Mouse (Mus musculus) embryonic facial prominence, embryonic 15.5 days (tissue): ENCODE data around the gene Ttll5. TPM values are rescaled to one million over a fixed set of nuclear protein-coding genes. Genes with fewer than 3 reads are reported as not detected.

Experiments
- ATAC-seq: fragments of 200-750 bp; cut with Nextera tagmentation; 2 replicates; pipeline ENCODE4 v1.8.0; 2017; ENCODE audit warnings: low read depth, moderate TSS enrichment; ENCODE audit not compliant: insufficient number of reproducible peaks, low FRiP score, low TSS enrichment
- H3K27ac ChIP-seq: fragments of 300-500 bp; sonication (generic); replicated peaks from 2 replicates; pipeline ENCODE4 v1.5.1; 2015; ENCODE audit warnings: mild to moderate bottlenecking, inconsistent platforms
- H3K27me3 ChIP-seq: fragments of 300-500 bp; sonication (generic); 2 replicates; pipeline ENCODE4 v1.6.1; 2015; ENCODE audit warnings: inconsistent platforms
- H3K36me3 ChIP-seq: fragments of 300-500 bp; sonication (generic); 2 replicates; pipeline ENCODE4 v1.6.1; 2015; ENCODE audit warnings: mild to moderate bottlenecking, inconsistent platforms
- H3K4me1 ChIP-seq: fragments of 300-500 bp; sonication (generic); 2 replicates; pipeline ENCODE4 v1.6.1; 2015; ENCODE audit warnings: inconsistent platforms
- H3K4me2 ChIP-seq: fragments of 300-500 bp; sonication (generic); replicated peaks from 2 replicates; pipeline ENCODE4 v1.6.1; 2015; ENCODE audit warnings: mild to moderate bottlenecking, inconsistent platforms
- H3K4me3 ChIP-seq: fragments of 300-500 bp; sonication (generic); replicated peaks from 2 replicates; pipeline ENCODE4 v1.5.1; 2015; ENCODE audit warnings: mild to moderate bottlenecking, inconsistent platforms
- H3K9ac ChIP-seq: fragments of 300-500 bp; sonication (generic); 2 replicates; pipeline ENCODE4 v1.6.1; 2015; ENCODE audit warnings: inconsistent platforms
- H3K9me3 ChIP-seq: fragments of 300-500 bp; sonication (generic); replicated peaks from 2 replicates; pipeline ENCODE4 v1.6.1; 2016; ENCODE audit warnings: inconsistent platforms
- WGBS: fragments of 180-500 bp; shearing (Covaris S2); methylation state at CpG from one replicate; pipeline ENCODE4 v1.1.7; 2015; 5-methylcytosine and 5-hydroxymethylcytosine counted together
- polyA plus RNA-seq: library from polyadenylated mRNA; unstranded; fragments of >200 nt; fragmentation: Nextera tagmentation; extraction: Ambion mirVana; gene quantifications from 2 replicates; pipeline ENCODE4 v1.2.1, GENCODE M21; 2015

Gene Ttll5
- polyA plus RNA-seq, 1 experiment from 2014 or later = 13.6 TPM

DNA sequence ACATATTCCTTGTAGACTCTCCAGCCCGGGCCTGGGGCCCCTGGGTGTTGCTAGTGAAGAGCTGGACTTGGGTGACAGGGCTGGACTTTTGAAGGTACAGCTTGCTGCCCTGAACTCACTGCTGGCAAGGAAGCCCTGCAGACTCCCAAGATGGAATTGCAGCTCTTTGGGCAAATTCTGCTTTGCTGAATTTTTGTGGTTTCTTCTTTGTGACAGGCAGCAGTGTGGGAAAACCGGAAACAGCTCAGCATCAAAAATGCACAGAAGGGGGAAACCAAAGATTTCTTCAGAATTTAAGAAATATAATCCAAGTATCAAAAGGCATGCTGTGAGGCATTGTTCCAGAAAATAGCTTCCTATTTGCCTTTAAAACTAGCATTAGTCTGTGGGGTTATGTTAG lies 189.7 kb downstream of the Ttll5 start:
- no peaks in the 10 kb centered on the region for H3K9me3 ChIP-seq
- ATAC-seq = no peak
- H3K4me3 ChIP-seq = no peak overlapping the region
- no peaks in the 10 kb centered on the region for H3K36me3 ChIP-seq
- 39% methylated on average over 2 of the region's 2 CpGs for WGBS
- H3K27ac ChIP-seq = peak overlapping the region; percentile 61; the same call in 1 of the 2 replicates
- H3K4me1 ChIP-seq = peaks cover 39% of the 10 kb centered on the region
- no peaks in the 10 kb centered on the region for H3K27me3 ChIP-seq
- H3K4me2 ChIP-seq = no peak overlapping the region
- no peak overlapping the region for H3K9ac ChIP-seq

DNA sequence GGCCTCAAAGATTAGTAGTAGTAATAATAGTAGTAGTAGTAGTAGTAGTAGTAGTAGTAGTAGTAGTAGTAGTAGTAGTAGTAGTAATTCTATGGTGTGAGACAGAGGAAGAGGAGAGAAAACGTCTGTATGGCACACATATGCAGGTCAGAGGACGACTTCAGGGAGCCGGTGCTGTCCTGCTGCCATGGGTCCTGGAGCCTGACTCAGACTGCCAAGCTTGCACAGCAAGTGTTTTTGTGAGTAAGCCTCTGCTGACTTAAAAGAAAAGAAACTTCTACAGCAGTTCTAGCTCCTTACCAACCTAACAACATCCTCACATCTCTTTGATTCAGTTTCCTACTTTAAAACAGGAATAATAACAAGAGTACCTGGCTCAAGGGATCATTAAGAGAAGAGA lies 190.2 kb downstream of the Ttll5 start:
- Histone ChIP-seq H3K9ac (no peak overlapping the region), H3K27ac (no peak overlapping the region), H3K9me3 (no peaks in the 10 kb centered on the region), H3K4me3 (no peak overlapping the region), H3K36me3 (no peaks in the 10 kb centered on the region), H3K4me1 (peaks cover 39% of the 10 kb centered on the region), H3K4me2 (no peak overlapping the region), H3K27me3 (no peaks in the 10 kb centered on the region)
- WGBS = 70% methylated on average over 3 of the region's 3 CpGs
- ATAC-seq = no peak

DNA sequence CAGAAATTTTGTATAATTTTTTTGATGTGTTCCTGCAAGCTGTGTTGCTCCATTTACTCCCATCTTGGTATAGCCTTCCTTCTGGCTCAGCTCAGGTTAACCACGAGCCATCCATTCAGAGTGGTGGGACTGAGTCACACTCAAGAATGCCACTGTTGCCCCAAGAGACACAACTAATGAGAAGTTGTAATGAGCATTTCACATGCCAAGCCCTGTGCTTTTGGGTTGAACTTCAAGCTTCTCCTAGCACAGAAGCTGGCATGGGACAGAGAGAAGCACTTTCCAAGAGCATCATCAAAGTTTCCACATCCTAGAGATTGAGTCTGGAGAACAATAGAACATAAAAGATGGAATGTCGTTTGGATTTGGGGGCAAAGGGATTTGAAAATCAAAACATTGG lies 190.7 kb downstream of the Ttll5 start:
- peaks cover 38% of the 10 kb centered on the region for H3K4me1 ChIP-seq
- H3K27ac ChIP-seq = no peak overlapping the region
- H3K9ac ChIP-seq = no peak overlapping the region
- H3K9me3 ChIP-seq = no peaks in the 10 kb centered on the region
- no peaks in the 10 kb centered on the region for H3K36me3 ChIP-seq
- ATAC-seq = no peak
- no peak overlapping the region for H3K4me2 ChIP-seq
- WGBS = 55% methylated on average over 2 of the region's 2 CpGs
- H3K4me3 ChIP-seq = no peak overlapping the region
- no peaks in the 10 kb centered on the region for H3K27me3 ChIP-seq

DNA sequence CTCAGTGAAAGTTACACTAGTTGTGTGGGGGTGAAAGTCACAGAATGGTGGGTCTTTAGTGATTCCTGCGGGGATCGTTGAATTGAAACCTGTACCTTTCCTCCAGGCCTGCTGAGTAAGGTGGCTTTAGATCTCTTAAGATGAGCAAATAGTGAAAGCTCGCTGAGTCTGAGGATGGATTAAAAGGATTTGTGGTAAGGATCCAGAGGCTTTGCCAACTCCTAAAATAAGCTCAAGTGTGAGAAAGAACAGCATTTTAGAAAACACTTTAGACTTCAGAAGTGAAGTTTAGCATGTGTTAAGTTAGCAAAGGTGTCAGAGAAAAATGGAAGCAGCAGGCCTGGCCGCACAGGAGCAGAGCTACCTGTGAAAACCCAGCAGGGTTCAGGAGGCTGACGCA lies 192.9 kb downstream of the Ttll5 start:
- H3K4me1 ChIP-seq = peaks cover 37% of the 10 kb centered on the region
- H3K4me2 ChIP-seq = no peak overlapping the region
- 66% methylated on average over 5 of the region's 5 CpGs for WGBS
- H3K4me3 ChIP-seq = no peak overlapping the region
- no peaks in the 10 kb centered on the region for H3K36me3 ChIP-seq
- H3K9ac ChIP-seq = no peak overlapping the region
- no peaks in the 10 kb centered on the region for H3K27me3 ChIP-seq
- H3K9me3 ChIP-seq = no peaks in the 10 kb centered on the region
- no peak for ATAC-seq
- H3K27ac ChIP-seq = no peak overlapping the region

DNA sequence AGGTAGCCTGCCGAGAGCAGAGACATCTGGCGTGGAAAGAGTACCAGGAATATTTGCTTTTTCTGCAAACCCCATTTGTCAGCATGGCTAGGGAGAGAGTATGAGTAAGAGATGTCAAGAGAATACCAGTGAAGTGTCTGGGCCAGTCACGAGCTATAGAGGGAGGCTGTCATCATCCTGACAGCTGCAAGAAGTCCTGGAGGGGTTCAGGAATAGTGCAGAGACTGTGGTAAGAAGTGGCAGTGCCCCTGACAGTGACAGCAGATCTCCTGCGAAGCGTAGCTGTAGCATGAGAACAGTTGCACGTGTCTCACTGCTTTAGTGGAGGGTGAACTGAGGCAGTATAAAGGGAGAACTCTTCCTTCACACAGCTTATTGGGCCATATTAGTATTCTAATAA lies 197.1 kb downstream of the Ttll5 start:
- Histone ChIP-seq H3K9me3 (no peaks in the 10 kb centered on the region), H3K27ac (peak overlapping the region; percentile 73; the same call in 1 of the 2 replicates), H3K4me3 (no peak overlapping the region), H3K9ac (no peak overlapping the region), H3K27me3 (no peaks in the 10 kb centered on the region), H3K4me1 (peaks cover 29% of the 10 kb centered on the region), H3K4me2 (no peak overlapping the region), H3K36me3 (0 out of 2 replicates have a peak, but pooled peaks cover 3% of the 10 kb centered on the region)
- 63% methylated on average over 6 of the region's 6 CpGs for WGBS
- 0 out of 2 replicates have a peak, but pooled peaks have one; percentile 34 for ATAC-seq

DNA sequence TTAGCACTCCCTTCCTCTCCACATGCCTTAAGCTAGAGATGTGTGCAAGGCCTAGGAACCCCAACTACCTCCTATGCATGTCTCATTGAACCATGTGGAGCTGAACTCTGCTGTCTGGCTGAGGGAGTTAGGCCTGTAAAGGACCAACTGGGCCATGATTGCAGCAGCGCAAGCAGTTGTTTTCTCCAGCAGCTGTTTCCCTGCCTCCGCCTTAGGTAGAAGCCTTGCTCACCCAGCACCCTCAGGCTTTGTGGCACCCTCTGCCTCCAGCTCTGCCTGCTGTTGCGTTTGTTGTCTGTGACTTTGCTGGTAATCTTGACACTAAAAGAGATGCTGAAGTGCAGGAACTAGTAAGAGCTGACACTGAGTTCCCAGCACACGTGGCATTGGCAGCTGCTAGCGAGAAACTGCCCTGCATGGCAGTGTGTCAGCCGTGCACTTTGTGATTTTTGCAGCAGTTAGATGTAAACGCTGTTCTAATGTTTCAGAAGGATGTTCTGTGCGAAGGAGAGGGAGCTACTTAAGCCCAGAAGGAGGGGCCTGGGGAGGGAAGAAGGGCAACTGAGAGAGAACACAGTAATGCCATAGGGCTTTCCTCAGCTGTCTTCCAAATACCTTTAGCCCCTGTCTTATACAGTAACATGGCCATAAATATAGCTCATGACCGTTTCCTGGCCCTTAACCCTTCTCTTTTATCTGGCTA lies 198.0 kb downstream of the Ttll5 start:
- 0 out of 2 replicates have a peak, but pooled peaks cover 3% of the 10 kb centered on the region for H3K36me3 ChIP-seq
- H3K9ac ChIP-seq = no peak overlapping the region
- peak; percentile 54; the same call in 1 of the 2 replicates for ATAC-seq
- no peaks in the 10 kb centered on the region for H3K27me3 ChIP-seq
- no peak overlapping the region for H3K4me2 ChIP-seq
- H3K27ac ChIP-seq = peak overlapping the region; percentile 73
- no peak overlapping the region for H3K4me3 ChIP-seq
- H3K4me1 ChIP-seq = peaks cover 33% of the 10 kb centered on the region
- H3K9me3 ChIP-seq = no peaks in the 10 kb centered on the region
- WGBS = 48% methylated on average over 9 of the region's 9 CpGs

DNA sequence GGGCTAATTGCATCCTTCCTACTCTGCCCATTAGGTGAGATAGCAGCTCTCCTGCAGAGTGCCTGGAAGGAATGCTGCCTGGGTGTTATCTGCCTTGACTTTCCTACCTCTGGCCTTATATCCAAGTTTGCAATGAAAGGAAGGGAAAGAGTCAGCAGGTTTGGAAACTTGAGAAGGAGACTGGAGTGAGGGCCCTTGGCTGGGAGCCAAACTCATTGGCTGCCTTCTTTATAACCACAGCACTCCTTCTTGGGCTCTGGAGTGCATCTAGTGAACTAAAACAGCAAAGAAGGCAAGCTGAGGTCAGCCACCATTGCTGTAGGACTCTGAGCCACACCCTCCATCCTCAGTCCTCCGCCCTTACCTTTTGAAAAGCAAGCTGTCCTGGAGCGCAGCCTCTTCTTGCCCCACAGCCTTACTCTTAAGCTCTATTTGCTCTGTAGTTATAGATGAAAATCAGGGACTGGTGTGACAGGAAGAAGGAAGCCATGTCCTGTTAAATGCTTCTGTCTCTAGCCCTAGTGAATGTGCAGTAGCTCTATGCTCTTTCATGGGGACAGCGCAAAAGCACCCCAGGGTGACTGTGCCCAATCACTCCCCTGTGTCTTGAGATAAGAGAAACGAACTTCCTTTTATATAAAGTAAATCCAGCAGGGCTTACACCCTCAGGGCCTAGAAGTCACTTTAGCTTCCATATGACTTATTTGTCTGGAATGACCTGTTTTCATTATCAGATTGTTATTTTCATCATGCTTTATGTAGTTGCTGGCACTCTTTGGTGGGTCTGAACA lies 198.8 kb downstream of the Ttll5 start:
- Histone ChIP-seq H3K27me3 (no peaks in the 10 kb centered on the region), H3K36me3 (0 out of 2 replicates have a peak, but pooled peaks cover 3% of the 10 kb centered on the region), H3K4me2 (no peak overlapping the region), H3K4me1 (peaks cover 34% of the 10 kb centered on the region), H3K27ac (peak overlapping the region; percentile 73), H3K9ac (no peak overlapping the region), H3K9me3 (no peaks in the 10 kb centered on the region), H3K4me3 (no peak overlapping the region)
- WGBS = 68% methylated on average over 4 of the region's 4 CpGs
- ATAC-seq = 0 out of 2 replicates have a peak, but pooled peaks have one; percentile 13

- H3K4me1 ChIP-seq = peaks cover 34% of the 10 kb centered on the region
- H3K27me3 ChIP-seq = no peaks in the 10 kb centered on the region
- no peak overlapping the region for H3K4me3 ChIP-seq
- 0 out of 2 replicates have a peak, but pooled peaks cover 3% of the 10 kb centered on the region for H3K36me3 ChIP-seq
- H3K4me2 ChIP-seq = no peak overlapping the region
- 54% methylated on average over 4 of the region's 4 CpGs for WGBS
- H3K9ac ChIP-seq = no peak overlapping the region
- no peaks in the 10 kb centered on the region for H3K9me3 ChIP-seq
- no peak overlapping the region for H3K27ac ChIP-seq
- ATAC-seq = no peak
Measured at GRCm38 (mm10) chr12:86024426-86024825, 200.0 kb downstream of the Ttll5 start.

- Histone ChIP-seq H3K9me3 (no peaks in the 10 kb centered on the region), H3K9ac (no peak overlapping the region), H3K36me3 (0 out of 2 replicates have a peak, but pooled peaks cover 3% of the 10 kb centered on the region), H3K27me3 (no peaks in the 10 kb centered on the region), H3K4me3 (no peak overlapping the region), H3K4me2 (no peak overlapping the region), H3K4me1 (peaks cover 34% of the 10 kb centered on the region), H3K27ac (no peak overlapping the region)
- 87% methylated on average over 6 of the region's 6 CpGs for WGBS
- ATAC-seq = no peak
Measured at GRCm38 (mm10) chr12:86025480-86025879, 201.0 kb downstream of the Ttll5 start.

GRCm38 (mm10) chr12:86027000-86027399 lies 202.5 kb downstream of the Ttll5 start:
- H3K4me1 ChIP-seq = peaks cover 27% of the 10 kb centered on the region
- no peak overlapping the region for H3K9ac ChIP-seq
- H3K9me3 ChIP-seq = no peaks in the 10 kb centered on the region
- 49% methylated on average over 5 of the region's 5 CpGs for WGBS
- 0 out of 2 replicates have a peak, but pooled peaks cover 3% of the 10 kb centered on the region for H3K36me3 ChIP-seq
- ATAC-seq = peak; percentile 16; the same call in 1 of the 2 replicates
- no peak overlapping the region for H3K4me3 ChIP-seq
- H3K4me2 ChIP-seq = no peak overlapping the region
- no peaks in the 10 kb centered on the region for H3K27me3 ChIP-seq
- H3K27ac ChIP-seq = no peak overlapping the region

GRCm38 (mm10) chr12:86027747-86028146 lies 203.3 kb downstream of the Ttll5 start:
- no peak for ATAC-seq
- Histone ChIP-seq H3K27ac (no peak overlapping the region), H3K4me3 (no peak overlapping the region), H3K27me3 (no peaks in the 10 kb centered on the region), H3K9ac (no peak overlapping the region), H3K9me3 (no peaks in the 10 kb centered on the region), H3K36me3 (0 out of 2 replicates have a peak, but pooled peaks cover 3% of the 10 kb centered on the region), H3K4me1 (peaks cover 20% of the 10 kb centered on the region), H3K4me2 (no peak overlapping the region)
- 49% methylated on average over 1 of the region's 1 CpGs for WGBS
